Mouse (Mus musculus) midbrain, postnatal 0 days (tissue): ENCODE data around the gene Nfic. TPM values are rescaled to one million over a fixed set of nuclear protein-coding genes. Genes with fewer than 3 reads are reported as not detected.

Experiments used
- ATAC-seq: fragments of 200-750 bp; cut with Nextera tagmentation; 2 replicates; pipeline ENCODE4 v1.8.0; 2017; ENCODE audit warnings: moderate number of reproducible peaks, mild to moderate bottlenecking, moderate TSS enrichment, moderate library complexity; ENCODE audit not compliant: low FRiP score
- DNase-seq: peaks from one replicate; pipeline ENCODE4 v3.0.0-alpha.2; 2015; ENCODE audit warnings: low spot score
- H3K27ac ChIP-seq: fragments of 300-500 bp; sonication (generic); 2 replicates; pipeline ENCODE4 v1.5.1; 2014; ENCODE audit warnings: low read depth, mild to moderate bottlenecking, low read length, mixed read lengths
- H3K27me3 ChIP-seq: fragments of 300-500 bp; sonication (generic); 2 replicates; pipeline ENCODE4 v1.6.1; 2014; ENCODE audit warnings: low read length, control low read depth, mixed read lengths; ENCODE audit not compliant: insufficient read depth
- H3K36me3 ChIP-seq: fragments of 300-500 bp; sonication (generic); 2 replicates; pipeline ENCODE4 v1.6.1; 2014; ENCODE audit warnings: low read length, control low read depth, mixed read lengths; ENCODE audit not compliant: insufficient read depth
- H3K4me1 ChIP-seq: fragments of 300-500 bp; sonication (generic); 2 replicates; pipeline ENCODE4 v1.6.1; 2014; ENCODE audit warnings: mild to moderate bottlenecking, control low read depth, antibody characterized with exemption, low read length, mixed read lengths; ENCODE audit not compliant: insufficient read depth
- H3K4me2 ChIP-seq: fragments of 300-500 bp; sonication (generic); 2 replicates; pipeline ENCODE4 v1.6.1; 2014; ENCODE audit warnings: low read depth, mild to moderate bottlenecking, low read length, mixed read lengths; ENCODE audit not compliant: poor library complexity, severe bottlenecking
- H3K4me3 ChIP-seq: fragments of 300-500 bp; sonication (generic); 2 replicates; pipeline ENCODE4 v1.5.1; 2014; ENCODE audit warnings: low read depth, mild to moderate bottlenecking, low read length, moderate library complexity
- H3K9ac ChIP-seq: fragments of 300-500 bp; sonication (generic); replicated peaks from 2 replicates; pipeline ENCODE4 v1.6.1; 2014; ENCODE audit warnings: mild to moderate bottlenecking, low read length, moderate library complexity, mixed read lengths; ENCODE audit not compliant: poor library complexity, severe bottlenecking
- H3K9me3 ChIP-seq: fragments of 300-500 bp; sonication (generic); 2 replicates; pipeline ENCODE4 v1.6.1; 2016; ENCODE audit warnings: low read length, control low read depth
- CTCF ChIP-seq: IDR thresholded peaks from 2 replicates; pipeline ENCODE4 v1.5.1; 2016; ENCODE audit warnings: antibody characterized with exemption, mild to moderate bottlenecking
- WGBS: fragments of 180-500 bp; shearing (Covaris S2); extraction: QIAGEN DNeasy Blood & Tissue Kit; methylation state at CpG from one replicate; pipeline ENCODE4 v1.1.7; 2014; 5-methylcytosine and 5-hydroxymethylcytosine counted together
- polyA plus RNA-seq: library from polyadenylated mRNA; unstranded; fragments of >200 nt; fragmentation: Nextera tagmentation; extraction: Ambion mirVana; gene quantifications from 2 replicates; pipeline ENCODE4 v1.2.1, GENCODE M21; 2015
- total RNA-seq: library from RNA; depleted of rRNA; stranded (reverse); fragments of >200 nt; gene quantifications from 2 replicates; pipeline ENCODE4 v1.2.3, GENCODE M21; 2014

Nfic gene
- total and polyA plus RNA-seq, 2 experiments from 2014 or later = 17.4 to 19.1 TPM

- TF ChIP-seq CTCF = no peak
- H3K36me3 ChIP-seq = peaks cover 50% of the 10 kb centered on the region
- H3K27me3 ChIP-seq = 0 out of 2 replicates have a peak, but pooled peaks cover 2% of the 10 kb centered on the region
- no peak overlapping the region for H3K4me2 ChIP-seq
- no peaks in the 10 kb centered on the region for H3K4me1 ChIP-seq
- H3K4me3 ChIP-seq = no peak overlapping the region
- H3K27ac ChIP-seq = no peak overlapping the region
- WGBS = 14% methylated on average over 4 of the region's 5 CpGs
- H3K9ac ChIP-seq = no peak overlapping the region
- no peaks in the 10 kb centered on the region for H3K9me3 ChIP-seq
- peak; percentile 12; the same call in 1 of the 2 replicates for ATAC-seq
- no peak for DNase-seq
Observed at GRCm38 (mm10) chr10:81465265-81465645, 9.8 kb upstream of the Nfic start.

DNA sequence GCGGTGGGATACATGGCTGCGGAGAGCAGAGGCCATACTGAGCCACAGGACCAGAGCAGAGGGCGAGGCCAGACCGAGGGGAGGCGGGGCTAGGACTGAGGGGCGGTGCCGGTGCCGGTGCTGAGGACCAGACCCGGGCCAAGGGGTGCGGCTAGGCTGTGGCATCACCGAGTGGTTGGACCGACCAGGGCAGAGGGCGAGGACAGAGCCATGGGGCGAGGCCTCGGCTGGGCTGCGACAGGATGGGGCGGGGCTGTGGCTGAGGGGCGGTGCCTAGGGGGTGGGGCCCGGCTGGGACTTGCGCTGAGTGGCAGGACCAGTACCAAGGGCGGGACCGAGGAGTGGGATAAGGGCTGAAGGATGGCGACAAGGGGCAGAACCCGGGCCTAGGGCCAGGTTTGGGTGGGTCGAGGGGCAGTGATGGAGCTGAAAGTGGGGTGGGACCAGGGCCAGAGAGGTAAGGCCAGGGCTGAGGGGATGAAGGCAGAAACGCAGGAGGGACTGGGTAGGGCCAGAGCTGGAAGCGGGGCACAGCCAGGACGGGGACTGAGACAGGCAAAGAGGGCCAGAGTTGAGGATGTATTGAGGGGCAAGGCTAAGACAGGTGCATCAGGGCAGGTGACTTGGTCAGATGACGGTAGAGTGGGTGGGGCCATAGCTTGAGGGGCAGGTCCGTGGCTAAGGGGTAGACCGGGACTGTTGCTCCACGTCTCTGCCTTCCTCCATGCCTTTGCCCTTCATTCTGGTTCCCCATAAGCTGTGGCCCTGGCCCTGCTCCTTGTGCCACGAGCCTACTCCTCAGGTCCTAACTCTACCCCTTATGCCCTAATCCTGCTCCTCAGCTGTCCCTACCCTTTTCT is 9.2 kb upstream of the Nfic start:
- Histone ChIP-seq H3K4me2 (peak overlapping the region; percentile 0; the same call in 1 of the 2 replicates), H3K9me3 (no peaks in the 10 kb centered on the region), H3K27me3 (0 out of 2 replicates have a peak, but pooled peaks cover 2% of the 10 kb centered on the region), H3K4me1 (no peaks in the 10 kb centered on the region), H3K4me3 (no peak overlapping the region), H3K27ac (no peak overlapping the region), H3K36me3 (peaks cover 49% of the 10 kb centered on the region), H3K9ac (no peak overlapping the region; the same call in 1 of the 2 replicates)
- DNase-seq (peak; percentile 31), ATAC-seq (peak; percentile 39)
- 6% methylated on average over 33 of the region's 33 CpGs for WGBS
- TF ChIP-seq CTCF = no peak

GRCm38 (mm10) chr10:81463531-81463930 is 8.1 kb upstream of the Nfic start:
- no peak overlapping the region for H3K9ac ChIP-seq
- no peak for DNase-seq
- no peaks in the 10 kb centered on the region for H3K4me1 ChIP-seq
- no peak for ATAC-seq
- no peak overlapping the region for H3K27ac ChIP-seq
- WGBS = 72% methylated on average over 4 of the region's 4 CpGs
- no peak for TF ChIP-seq CTCF
- no peak overlapping the region for H3K4me3 ChIP-seq
- no peaks in the 10 kb centered on the region for H3K9me3 ChIP-seq
- H3K4me2 ChIP-seq = no peak overlapping the region
- peaks cover 38% of the 10 kb centered on the region for H3K36me3 ChIP-seq
- 0 out of 2 replicates have a peak, but pooled peaks cover 2% of the 10 kb centered on the region for H3K27me3 ChIP-seq

DNA sequence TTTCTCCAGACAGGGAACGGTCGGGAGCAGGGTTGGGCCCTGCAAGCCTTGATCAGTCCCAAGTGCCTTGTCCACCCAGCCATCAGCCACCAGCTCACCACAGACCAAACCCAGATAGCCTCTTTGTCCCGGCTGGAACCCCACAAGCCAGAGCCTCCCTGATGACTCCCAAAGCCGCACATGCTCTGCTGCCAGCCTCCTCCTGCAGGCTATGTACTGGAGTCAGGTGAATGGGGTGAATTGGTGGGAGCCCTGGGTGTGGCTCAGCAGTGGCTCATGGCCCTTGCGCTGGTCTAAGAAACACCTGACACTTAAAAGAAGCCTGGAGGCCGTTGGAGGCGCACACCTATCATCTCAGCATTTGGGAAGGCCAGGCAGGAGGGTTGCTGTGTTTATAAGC is 7.5 kb upstream of the Nfic start:
- ATAC-seq (no peak), DNase-seq (no peak)
- Histone ChIP-seq H3K9me3 (no peaks in the 10 kb centered on the region), H3K4me3 (no peak overlapping the region), H3K27ac (no peak overlapping the region), H3K36me3 (peaks cover 33% of the 10 kb centered on the region), H3K27me3 (0 out of 2 replicates have a peak, but pooled peaks cover 2% of the 10 kb centered on the region), H3K9ac (no peak overlapping the region), H3K4me2 (no peak overlapping the region), H3K4me1 (no peaks in the 10 kb centered on the region)
- TF ChIP-seq CTCF = no peak
- 83% methylated on average over 7 of the region's 7 CpGs for WGBS

- Histone ChIP-seq H3K9ac (no peak overlapping the region), H3K27ac (no peak overlapping the region), H3K4me2 (no peak overlapping the region), H3K36me3 (peaks cover 29% of the 10 kb centered on the region), H3K4me1 (no peaks in the 10 kb centered on the region), H3K9me3 (no peaks in the 10 kb centered on the region), H3K27me3 (0 out of 2 replicates have a peak, but pooled peaks cover 2% of the 10 kb centered on the region), H3K4me3 (no peak overlapping the region)
- WGBS = 49% methylated on average over 7 of the region's 7 CpGs
- ATAC-seq (no peak), DNase-seq (no peak)
- TF ChIP-seq CTCF = no peak
Observed at GRCm38 (mm10) chr10:81462415-81462804, 7.0 kb upstream of the Nfic start.
